Mouse (Mus musculus): ENCODE data around the gene Gm42906.

GRCm38 (mm10) chr5:151060476-151060875 lies 367.5 kb downstream of the Gm42906 start:
- TF ChIP-seq CTCF (conservative IDR thresholded peaks at IDR 0.05; ENCODE audit: low read length) (no peak), POU5F1 (IDR thresholded peaks at IDR 0.05; ENCODE audit: borderline replicate concordance, low read length) (no peak), NANOG (IDR thresholded peaks at IDR 0.05; ENCODE audit: borderline replicate concordance, low read length) (no peak)
